Mouse (Mus musculus) liver, embryonic 14.5 days (tissue): Measurements from ENCODE around the gene Klhl20.

Source experiments
- CTCF ChIP-seq: IDR thresholded peaks from 2 replicates; pipeline ENCODE4 v1.5.1; 2016; ENCODE audit warnings: antibody characterized with exemption, low read depth, control low read depth
- EP300 ChIP-seq: IDR thresholded peaks from 2 replicates; pipeline ENCODE4 v1.6.1; 2016; ENCODE audit warnings: antibody characterized with exemption, low read depth

- TF ChIP-seq CTCF, result no peak
- TF ChIP-seq EP300, result no peak
Measured at GRCm38 (mm10) chr1:161109216-161109615, 22.1 kb downstream of the Klhl20 start.
